In the genomic region with DNA sequence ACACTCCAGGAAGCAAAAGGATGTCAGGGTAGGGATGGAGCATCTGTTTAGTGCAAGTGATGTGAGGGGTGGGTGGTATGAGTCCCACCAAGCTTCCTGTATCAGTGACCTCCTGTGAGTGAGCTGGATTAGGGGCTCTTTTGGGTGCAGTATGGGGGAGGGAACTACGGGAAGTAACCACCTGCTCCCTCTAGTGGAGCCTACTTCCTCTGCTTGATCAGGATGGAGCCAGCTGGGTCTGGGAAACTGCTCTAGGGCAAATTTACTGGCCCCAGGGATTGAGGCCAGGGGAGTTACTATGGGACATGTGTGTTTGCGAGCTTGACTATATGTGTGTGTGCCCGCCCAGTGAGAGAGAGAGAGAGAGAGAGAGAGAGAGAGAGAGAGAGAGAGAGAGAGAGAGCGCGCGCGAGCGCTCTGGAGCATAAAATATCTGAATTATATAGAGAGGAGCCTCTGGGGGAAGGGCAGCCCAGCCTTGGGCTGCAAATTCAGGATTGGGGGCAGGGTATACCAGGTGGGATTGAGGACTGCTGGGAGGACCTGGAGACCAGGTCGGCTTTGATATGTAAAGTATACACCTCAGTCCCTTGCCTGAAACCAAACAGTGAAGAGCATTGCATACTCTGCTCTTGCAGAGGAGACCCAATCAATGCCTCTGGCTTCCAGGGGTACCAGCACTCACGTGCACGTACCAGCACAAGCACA, we compare ENCODE assay signal across 9 mouse cellular contexts. TPM values are rescaled to one million over a fixed set of nuclear protein-coding genes. Genes with fewer than 3 reads are reported as not detected.
A peak's percentile ranks its signal among the peaks of the same experiment; 100 is the strongest.
DNase-seq lines count a peak whose midpoint lies in the region; ATAC-seq and TF ChIP-seq lines count a peak whose summit lies in the region.
"Had no signal": no experiment of that assay in that cellular context is flagged by ENCODE, and none has a peak within 500 bp of the region (broad histone marks: within the 10 kb centered on the region; RNA-seq: fewer than 3 reads in every experiment).

No protein-coding gene starts in this region.

- DNase-seq in heart, adult 9 months (ENCODE audit: low spot score in 2 of 2) = no peak
- peak; percentile 26 for DNase-seq in adipocyte (ENCODE audit: low spot score)
- DNase-seq in heart, postnatal 10 days = peak; percentile 10 to 32
- peak; percentile 40 for DNase-seq in lung, postnatal 0 days (ENCODE audit: low spot score)
- no peak for DNase-seq in gastrocnemius, postnatal 4 days (ENCODE audit: low spot score in 2 of 2)
- DNase-seq in adrenal gland, postnatal 10 days = no peak

- peaks cover 7% of the 10 kb centered on the region for H3K4me1 ChIP-seq in heart, embryonic 11.5 days (ENCODE audit: control insufficient read depth, insufficient read depth, low read length)
- no peaks in the 10 kb centered on the region; the same call in 1 of the 2 replicates for H3K4me1 ChIP-seq in lung, postnatal 0 days (ENCODE audit: insufficient read depth, low read depth, low read length)
- peaks cover 12% of the 10 kb centered on the region for H3K4me1 ChIP-seq in stomach, embryonic 15.5 days

- ATAC-seq in heart, embryonic 11.5 days (replicated peaks; ENCODE audit: insufficient number of reproducible peaks, low FRiP score, low TSS enrichment) = no peak; the same call in 1 of the 2 replicates
- ATAC-seq in lung, postnatal 0 days = peak; percentile 22
- 0 out of 2 replicates have a peak, but pooled peaks have one; percentile 23 for ATAC-seq in stomach, embryonic 15.5 days (ENCODE audit: insufficient read depth, low FRiP score, low read depth)

- H3K4me3 ChIP-seq in heart, embryonic 11.5 days (ENCODE audit: low read depth, low read length) = no peak overlapping the region; the same call in 1 of the 2 replicates
- H3K4me3 ChIP-seq in lung, postnatal 0 days (ENCODE audit: low read depth, low read length) = no peak overlapping the region
- no peak overlapping the region for H3K4me3 ChIP-seq in stomach, embryonic 15.5 days (replicated peaks)

- TF ChIP-seq EP300 in lung, postnatal 0 days (IDR thresholded peaks at IDR 0.05) = no peak

- H3K27me3 ChIP-seq in heart, embryonic 11.5 days (ENCODE audit: control insufficient read depth, insufficient read depth, low read length) = no peaks in the 10 kb centered on the region
- no peaks in the 10 kb centered on the region for H3K27me3 ChIP-seq in lung, postnatal 0 days (replicated peaks; ENCODE audit: insufficient read depth, low read length)
- H3K27me3 ChIP-seq in stomach, embryonic 15.5 days (replicated peaks) = no peaks in the 10 kb centered on the region

- TF ChIP-seq CTCF in lung, postnatal 0 days (IDR thresholded peaks at IDR 0.05) = peak; percentile 57

- intact Hi-C loops in heart, postnatal 10 days (cut with DNase I) = loop anchor here (5.0 to 10.0 kb wide), 2 partner anchors 343 to 485 kb away; no protein-coding TSS in a partner anchor

- H3K9me3 ChIP-seq in heart, embryonic 11.5 days (replicated peaks; ENCODE audit: control insufficient read depth, low read length) = no peaks in the 10 kb centered on the region
- no peaks in the 10 kb centered on the region for H3K9me3 ChIP-seq in lung, postnatal 0 days (ENCODE audit: low read length)
- H3K9me3 ChIP-seq in stomach, embryonic 15.5 days = no peaks in the 10 kb centered on the region
- H3K9me3 ChIP-seq: G1E had no signal

- no peak overlapping the region for H3K27ac ChIP-seq in heart, embryonic 11.5 days (ENCODE audit: low read depth, low read length)
- no peak overlapping the region for H3K27ac ChIP-seq in lung, postnatal 0 days (ENCODE audit: low read length)
- H3K27ac ChIP-seq in stomach, embryonic 15.5 days = no peak overlapping the region

- no peaks in the 10 kb centered on the region for H3K36me3 ChIP-seq in heart, embryonic 11.5 days (ENCODE audit: control insufficient read depth, insufficient read depth, low read length)
- no peaks in the 10 kb centered on the region for H3K36me3 ChIP-seq in lung, postnatal 0 days (ENCODE audit: insufficient read depth, low read length)
- no peaks in the 10 kb centered on the region for H3K36me3 ChIP-seq in stomach, embryonic 15.5 days
- H3K36me3 ChIP-seq: G1E had no signal

- no peak overlapping the region for H3K9ac ChIP-seq in heart, embryonic 11.5 days (ENCODE audit: low read depth, low read length)
- no peak overlapping the region for H3K9ac ChIP-seq in lung, postnatal 0 days (replicated peaks; ENCODE audit: low read depth)
- H3K9ac ChIP-seq in stomach, embryonic 15.5 days = no peak overlapping the region

- H3K4me2 ChIP-seq in heart, embryonic 11.5 days = peak overlapping the region; percentile 27
- no peak overlapping the region for H3K4me2 ChIP-seq in lung, postnatal 0 days (replicated peaks; ENCODE audit: low read depth, low read length)
- H3K4me2 ChIP-seq in stomach, embryonic 15.5 days = peak overlapping the region; percentile 2; the same call in 1 of the 2 replicates

- WGBS in heart, embryonic 11.5 days (ENCODE audit: insufficient replicate concordance) = 19% methylated on average over 11 of the region's 11 CpGs
- WGBS in lung, postnatal 0 days = 23% methylated on average over 11 of the region's 11 CpGs
- 20% methylated on average over 11 of the region's 11 CpGs for WGBS in stomach, embryonic 15.5 days

RNA-seq across cellular contexts. Expression of a gene that starts 30.5 kb away (rescaled TPM):
- polyA plus RNA-seq in heart, embryonic 11.5 days (2014; fragmentation: Nextera tagmentation; extraction: Ambion mirVana) = 178 and 179 TPM in 2 replicates
- total RNA-seq in heart, postnatal 10 days (2021) = 10 to 100 TPM; 91.0 to 91.5 TPM
- 92.6 TPM in 2 replicates for polyA plus RNA-seq in lung, postnatal 0 days (2015; fragmentation: Nextera tagmentation; extraction: Ambion mirVana)
- 160 and 174 TPM in 2 replicates for polyA plus RNA-seq in stomach, embryonic 15.5 days (2015; fragmentation: Nextera tagmentation; extraction: Ambion mirVana)
- total RNA-seq in gastrocnemius, postnatal 4 days (2021) = 100 to 1,000 TPM in 1 of 2 experiments, 10 to 100 TPM in 1; 83.7 to 107 TPM
- total RNA-seq in adrenal gland, postnatal 10 days (2021) = 10 to 100 TPM; 78.7 to 84.8 TPM

RNA-seq across cellular contexts. Expression of a gene that starts 37.9 kb away (rescaled TPM):
- polyA plus RNA-seq in heart, embryonic 11.5 days (2014; fragmentation: Nextera tagmentation; extraction: Ambion mirVana) = 18.1 and 20.1 TPM in 2 replicates
- 10 to 100 TPM; 26.7 to 31.8 TPM for total RNA-seq in heart, postnatal 10 days (2021)
- 8.4 and 9.9 TPM in 2 replicates for polyA plus RNA-seq in lung, postnatal 0 days (2015; fragmentation: Nextera tagmentation; extraction: Ambion mirVana)
- polyA plus RNA-seq in stomach, embryonic 15.5 days (2015; fragmentation: Nextera tagmentation; extraction: Ambion mirVana) = 15.7 and 17.3 TPM in 2 replicates
- 10 to 100 TPM; 26.1 to 28.8 TPM for total RNA-seq in gastrocnemius, postnatal 4 days (2021)
- 10 to 100 TPM; 25.0 to 33.7 TPM for total RNA-seq in adrenal gland, postnatal 10 days (2021)

RNA-seq across cellular contexts. Expression of a gene that starts 39.3 kb away (rescaled TPM):
- polyA plus RNA-seq in heart, embryonic 11.5 days (2014; fragmentation: Nextera tagmentation; extraction: Ambion mirVana) = 9.7 and 10.9 TPM in 2 replicates
- total RNA-seq in heart, postnatal 10 days (2021) = 10 to 100 TPM; 75.6 to 78.1 TPM
- 16.3 and 22.2 TPM in 2 replicates for polyA plus RNA-seq in lung, postnatal 0 days (2015; fragmentation: Nextera tagmentation; extraction: Ambion mirVana)
- 14.0 and 15.2 TPM in 2 replicates for polyA plus RNA-seq in stomach, embryonic 15.5 days (2015; fragmentation: Nextera tagmentation; extraction: Ambion mirVana)
- 10 to 100 TPM; 53.0 to 58.2 TPM for total RNA-seq in gastrocnemius, postnatal 4 days (2021)
- total RNA-seq in adrenal gland, postnatal 10 days (2021) = 10 to 100 TPM; 28.3 to 40.3 TPM

Comparison
In these comparisons a context has a peak if more than half of its experiments do, and no peak if none do; other contexts are left out.
1. DNase-seq: peak in adipocyte (single experiment), heart, postnatal 10 days (2 of 2) and lung, postnatal 0 days (single experiment); none in heart, adult 9 months (0 of 2), gastrocnemius, postnatal 4 days (0 of 2) and adrenal gland, postnatal 10 days (single experiment).